Mouse (Mus musculus) kidney, postnatal 4 days (tissue): ENCODE results near the gene Dnah17.

Source experiments
- DNase-seq, 2 experiments: peaks; one replicate each; pipeline ENCODE4 v3.0.0; 2021; ENCODE audit warnings: mixed read lengths in 2 of 2

Dnah17 gene

GRCm38 (mm10) chr11:118142547-118143165, 12.2 kb upstream of the Dnah17 start:
- no peak for DNase-seq

GRCm38 (mm10) chr11:118140771-118141565, 10.5 kb upstream of the Dnah17 start:
- no peak for DNase-seq

- DNase-seq: no peak
Measured at GRCm38 (mm10) chr11:118138347-118138746, 7.9 kb upstream of the Dnah17 start.

- DNase-seq: no peak
Measured at GRCm38 (mm10) chr11:118136172-118136632, 5.8 kb upstream of the Dnah17 start.

- DNase-seq: peak in 1 of 2 experiments; percentile 25
Measured at GRCm38 (mm10) chr11:118135271-118135670, 4.8 kb upstream of the Dnah17 start.

- DNase-seq: peak; percentile 73 to 83
Measured at GRCm38 (mm10) chr11:118133752-118134169, 3.3 kb upstream of the Dnah17 start.

GRCm38 (mm10) chr11:118133133-118133751, 2.8 kb upstream of the Dnah17 start:
- DNase-seq: peak; percentile 25 to 33

GRCm38 (mm10) chr11:118132136-118132535, 1.7 kb upstream of the Dnah17 start:
- peak; percentile 41 to 59 for DNase-seq

GRCm38 (mm10) chr11:118129812-118130211, 622 bp downstream of the Dnah17 start:
- DNase-seq: no peak

- no peak for DNase-seq
Measured at GRCm38 (mm10) chr11:118121592-118121991, 8.8 kb downstream of the Dnah17 start.

GRCm38 (mm10) chr11:118118777-118119176, 11.7 kb downstream of the Dnah17 start:
- DNase-seq: no peak

GRCm38 (mm10) chr11:118114581-118115110, 15.8 kb downstream of the Dnah17 start:
- no peak for DNase-seq

- DNase-seq: no peak
Measured at GRCm38 (mm10) chr11:118113516-118114205, 16.8 kb downstream of the Dnah17 start.

GRCm38 (mm10) chr11:118104001-118104400, 26.4 kb downstream of the Dnah17 start:
- peak; percentile 93 for DNase-seq

GRCm38 (mm10) chr11:118103383-118103782, 27.1 kb downstream of the Dnah17 start:
- DNase-seq: no peak

- DNase-seq: peak; percentile 95 to 97
Measured at GRCm38 (mm10) chr11:118102838-118103237, 27.6 kb downstream of the Dnah17 start.

GRCm38 (mm10) chr11:118101133-118101532, 29.3 kb downstream of the Dnah17 start:
- peak; percentile 41 to 66 for DNase-seq

- DNase-seq: no peak
Measured at GRCm38 (mm10) chr11:118096736-118097135, 33.7 kb downstream of the Dnah17 start.

GRCm38 (mm10) chr11:118095004-118095403, 35.4 kb downstream of the Dnah17 start:
- no peak for DNase-seq

GRCm38 (mm10) chr11:118091002-118091670, 39.3 kb downstream of the Dnah17 start:
- DNase-seq: peak; percentile 42 to 46

- peak in 1 of 2 experiments; percentile 43 for DNase-seq
Measured at GRCm38 (mm10) chr11:118088896-118089295, 41.5 kb downstream of the Dnah17 start.

GRCm38 (mm10) chr11:118085961-118086360, 44.5 kb downstream of the Dnah17 start:
- no peak for DNase-seq
